Mouse (Mus musculus) G1E (cell line): ENCODE data around the gene Ldhd. TPM values are rescaled to one million over a fixed set of nuclear protein-coding genes. Genes with fewer than 3 reads are reported as not detected.

Experiments used
- ATAC-seq: 2 replicates; pipeline ENCODE4 v1.8.0; 2016; ENCODE audit warnings: mild to moderate bottlenecking; ENCODE audit not compliant: insufficient number of reproducible peaks, poor library complexity, low FRiP score, severe bottlenecking; ENCODE audit errors: extremely low read depth
- DNase-seq: peaks from one replicate; pipeline ENCODE4 v3.0.0; 2012; ENCODE audit warnings: low spot score
- H3K27me3 ChIP-seq: 2 replicates; pipeline ENCODE4 v1.6.1; 2012; ENCODE audit warnings: mild to moderate bottlenecking, low read length, inconsistent platforms; ENCODE audit not compliant: insufficient read depth
- H3K36me3 ChIP-seq: replicated peaks from 2 replicates; pipeline ENCODE3; 2012; ENCODE audit warnings: mild to moderate bottlenecking, inconsistent platforms
- H3K4me1 ChIP-seq: 2 replicates; pipeline ENCODE4 v1.6.1; 2012; ENCODE audit warnings: low read depth, low read length, inconsistent platforms, mixed read lengths; ENCODE audit not compliant: insufficient read depth
- H3K4me3 ChIP-seq: 2 replicates; pipeline ENCODE4 v1.5.1; 2012; ENCODE audit warnings: low read depth, mild to moderate bottlenecking, inconsistent platforms, low read length, moderate library complexity, mixed read lengths
- H3K9me3 ChIP-seq: replicated peaks from 2 replicates; pipeline ENCODE4 v1.6.1; 2012; ENCODE audit warnings: inconsistent platforms
- CTCF ChIP-seq: IDR thresholded peaks from 2 replicates; pipeline ENCODE4 v1.5.1; 2012; ENCODE audit warnings: low read depth, low read length, inconsistent platforms, mixed read lengths
- GATA1 ChIP-seq: IDR thresholded peaks from 2 replicates; pipeline ENCODE4 v1.6.1; 2012; ENCODE audit warnings: borderline replicate concordance, low read length, inconsistent platforms, mixed read lengths
- GATA2 ChIP-seq: IDR thresholded peaks from 2 replicates; pipeline ENCODE4 v1.6.1; 2012; ENCODE audit warnings: low read depth, low read length, inconsistent platforms, borderline replicate concordance
- POLR2AphosphoS5 ChIP-seq: IDR thresholded peaks from 2 replicates; pipeline ENCODE4 v1.6.1; 2012; ENCODE audit warnings: low read depth, low read length, inconsistent platforms; ENCODE audit not compliant: insufficient replicate concordance
- TAL1 ChIP-seq: conservative IDR thresholded peaks from 2 replicates; pipeline ENCODE4 v1.6.1; 2012; ENCODE audit warnings: low read depth, low read length, inconsistent platforms, mixed read lengths
- polyA plus RNA-seq: library from polyadenylated mRNA; stranded (reverse); fragments of >175 nt; gene quantifications from 2 replicates; pipeline ENCODE4 v1.2.3, GENCODE M21; 2012
- total RNA-seq, 2 experiments: library from RNA; stranded (forward) in 1 of 2; stranded (reverse) in 1 of 2; fragments of 200-1000 nt in 1 of 2; fragments of >200 nt in 1 of 2; fragmentation: Nextera tagmentation in 1 of 2; gene quantifications; 2 replicates each; pipeline ENCODE4 v1.2.3; 2014 to 2017

The Ldhd gene
- total and polyA plus RNA-seq, 3 experiments, result 0.16 TPM; not detected in 2

GRCm38 (mm10) chr8:111625694-111626527 lies 4.3 kb downstream of the Ldhd start:
- peaks cover 26% of the 10 kb centered on the region for H3K27me3 ChIP-seq
- peaks cover 52% of the 10 kb centered on the region for H3K36me3 ChIP-seq
- peaks cover 74% of the 10 kb centered on the region for H3K4me1 ChIP-seq
- TF ChIP-seq GATA2 (no peak), GATA1 (no peak), CTCF (peak; percentile 75)
- H3K4me3 ChIP-seq, result no peak overlapping the region
- ATAC-seq, result 0 out of 2 replicates have a peak, but pooled peaks have one; percentile 25
- no peaks in the 10 kb centered on the region for H3K9me3 ChIP-seq
- DNase-seq, result peak; percentile 64

GRCm38 (mm10) chr8:111624853-111625221 lies 5.3 kb downstream of the Ldhd start:
- DNase-seq, result no peak
- TF ChIP-seq GATA1 (no peak), POLR2AphosphoS5 (no peak), GATA2 (no peak)
- Histone ChIP-seq H3K4me1 (peaks cover 67% of the 10 kb centered on the region), H3K4me3 (no peak overlapping the region), H3K27me3 (peaks cover 17% of the 10 kb centered on the region; the same call in 1 of the 2 replicates), H3K9me3 (no peaks in the 10 kb centered on the region), H3K36me3 (peaks cover 61% of the 10 kb centered on the region)
- no peak for ATAC-seq

DNA sequence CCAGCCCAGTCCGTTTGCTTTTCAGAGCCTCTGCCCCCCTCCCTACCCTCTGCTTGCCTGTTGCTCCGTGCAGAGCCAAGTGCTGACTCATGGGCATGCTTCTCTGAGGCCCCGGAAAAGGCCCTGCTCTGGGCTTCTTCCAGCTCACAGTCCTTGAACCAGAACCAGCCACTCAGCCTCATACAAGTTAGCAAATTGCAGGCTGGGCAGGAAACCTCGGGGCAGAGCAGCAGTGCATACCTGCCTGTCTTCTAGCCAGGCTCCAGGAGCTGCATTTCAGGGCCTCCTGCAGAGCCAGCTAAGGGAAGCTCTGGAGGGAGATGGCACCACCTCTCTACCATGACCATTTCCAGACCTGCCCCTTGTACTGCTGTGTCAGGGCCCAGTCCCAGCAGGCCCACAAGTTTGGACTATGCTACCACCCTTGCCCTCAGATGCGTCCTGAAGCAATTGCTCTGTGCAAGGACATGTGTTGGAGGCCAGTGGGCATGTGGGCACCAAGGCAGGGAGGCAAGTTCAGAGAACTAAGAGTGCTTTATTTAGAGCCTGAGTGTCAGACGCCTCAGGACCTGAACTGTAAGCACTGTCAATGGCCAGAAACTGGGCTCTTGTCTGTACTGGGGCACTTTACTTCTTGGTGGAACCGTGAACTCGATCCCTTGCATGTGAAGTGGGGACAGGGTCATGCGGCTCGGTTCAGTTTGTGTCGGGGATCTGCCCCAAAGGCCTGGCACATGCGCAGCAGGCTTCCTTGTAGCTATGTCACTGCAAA lies 5.9 kb downstream of the Ldhd start:
- peaks cover 61% of the 10 kb centered on the region for H3K4me1 ChIP-seq
- H3K36me3 ChIP-seq, result peaks cover 67% of the 10 kb centered on the region
- H3K4me3 ChIP-seq, result peak overlapping the region; percentile 36; the same call in 1 of the 2 replicates
- H3K27me3 ChIP-seq, result peaks cover 11% of the 10 kb centered on the region; the same call in 1 of the 2 replicates
- ATAC-seq, result peak; percentile 87
- no peaks in the 10 kb centered on the region for H3K9me3 ChIP-seq
- TF ChIP-seq TAL1, result no peak
- TF ChIP-seq CTCF, result no peak
- no peak for TF ChIP-seq GATA1
- no peak for TF ChIP-seq GATA2
- no peak for TF ChIP-seq POLR2AphosphoS5
- peak; percentile 44 for DNase-seq

GRCm38 (mm10) chr8:111622553-111622952 lies 7.6 kb downstream of the Ldhd start:
- no peak for ATAC-seq
- TF ChIP-seq TAL1, result no peak
- H3K4me1 ChIP-seq, result peaks cover 46% of the 10 kb centered on the region

GRCm38 (mm10) chr8:111622104-111622503 lies 8.1 kb downstream of the Ldhd start:
- Histone ChIP-seq H3K9me3 (no peaks in the 10 kb centered on the region), H3K4me1 (peaks cover 43% of the 10 kb centered on the region), H3K4me3 (no peak overlapping the region), H3K36me3 (peaks cover 81% of the 10 kb centered on the region), H3K27me3 (no peaks in the 10 kb centered on the region)
- DNase-seq (no peak), ATAC-seq (no peak)
- no peak for TF ChIP-seq CTCF
- no peak for TF ChIP-seq POLR2AphosphoS5
- no peak for TF ChIP-seq GATA2
- no peak for TF ChIP-seq GATA1
- TF ChIP-seq TAL1, result no peak

More at GRCm38 (mm10) chr8:111622553-111622952, 7.6 kb downstream of the Ldhd start:
- peaks cover 82% of the 10 kb centered on the region for H3K36me3 ChIP-seq
- H3K27me3 ChIP-seq, result no peaks in the 10 kb centered on the region
- no peak for DNase-seq
- no peak overlapping the region for H3K4me3 ChIP-seq
- no peaks in the 10 kb centered on the region for H3K9me3 ChIP-seq

DNA sequence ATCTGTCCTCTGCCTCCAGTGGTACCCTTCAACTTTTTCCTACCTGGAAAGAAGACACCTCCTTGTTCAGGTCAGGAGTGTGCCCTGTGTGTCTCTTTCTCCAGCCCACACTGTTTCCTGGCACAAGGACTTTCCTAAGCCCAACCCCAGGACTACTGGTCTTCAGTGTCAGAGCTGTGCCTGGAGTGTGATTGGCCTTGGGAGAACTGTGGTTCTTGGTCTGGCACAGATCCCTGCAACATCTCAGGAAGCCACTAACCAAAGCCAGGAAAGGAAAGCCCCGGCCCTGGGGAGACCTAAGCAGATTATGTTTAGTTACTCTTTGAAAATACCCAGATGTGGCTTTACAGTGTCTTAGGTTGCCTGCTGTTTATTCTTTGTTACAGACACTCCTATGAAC lies 10.2 kb downstream of the Ldhd start:
- Histone ChIP-seq H3K4me1 (peaks cover 34% of the 10 kb centered on the region), H3K27me3 (no peaks in the 10 kb centered on the region), H3K36me3 (peaks cover 89% of the 10 kb centered on the region), H3K9me3 (no peaks in the 10 kb centered on the region), H3K4me3 (no peak overlapping the region)
- ATAC-seq (no peak), DNase-seq (no peak)
- TF ChIP-seq POLR2AphosphoS5, result no peak
- TF ChIP-seq GATA2, result no peak
- no peak for TF ChIP-seq GATA1
- no peak for TF ChIP-seq TAL1
- TF ChIP-seq CTCF, result no peak
